Mouse (Mus musculus): ENCODE measurements around the gene Pianp. TPM values are rescaled to one million over a fixed set of nuclear protein-coding genes. Genes with fewer than 3 reads are reported as not detected.
"Not testable (repeated sequence)": the region's sequence is repeated elsewhere in the genome, so short reads cannot be mapped to it uniquely, and the experiment has no call there.

Gene Pianp
- polyA plus RNA-seq, 1 experiment from 2014 or later: 1.9 TPM

- 0% methylated on average over 3 of the region's 3 CpGs for WGBS
These were observed 12.5 kb downstream of the Pianp start, which contains the start of gene Zfp384 for GRCm38 (mm10) chr6:125009129-125009180. Gene Zfp384, plus strand, starts transcription at chr6:125009145.

GRCm38 (mm10) chr6:125009181-125010073 is 12.9 kb downstream of the Pianp start:
- under 1% methylated on average over 46 of the region's 78 CpGs for WGBS
- Histone ChIP-seq H3K36me3 (replicated peaks; ENCODE audit: control insufficient read depth, insufficient read depth, low read depth, low read length) (no peaks in the 10 kb centered on the region; the same call in none of the 2 replicates), H3K9ac (replicated peaks; ENCODE audit: low read length) (peak overlapping the region; percentile 95), H3K27me3 (ENCODE audit: control insufficient read depth, insufficient read depth, low read length) (no peaks in the 10 kb centered on the region), H3K4me2 (ENCODE audit: low read depth, low read length) (peak overlapping the region; percentile 70), H3K27ac (replicated peaks; ENCODE audit: low read depth, low read length) (peak overlapping the region; percentile 97), H3K4me1 (ENCODE audit: control insufficient read depth, insufficient read depth, low read length) (no peaks in the 10 kb centered on the region; the same call in 1 of the 2 replicates), H3K9me3 (replicated peaks; ENCODE audit: control insufficient read depth, low read length) (no peaks in the 10 kb centered on the region), H3K4me3 (ENCODE audit: low read depth, low read length) (peak overlapping the region; percentile 76)
- peak; percentile 89 for DNase-seq (ENCODE audit: low spot score)
- peak; percentile 83 for ATAC-seq (replicated peaks; ENCODE audit: insufficient number of reproducible peaks, low FRiP score, low TSS enrichment, low read depth)

More at GRCm38 (mm10) chr6:125009129-125009180, 12.5 kb downstream of the Pianp start, which contains the start of gene Zfp384:
- Histone ChIP-seq H3K9me3 (replicated peaks; ENCODE audit: control insufficient read depth, low read length) (no peaks in the 10 kb centered on the region), H3K9ac (replicated peaks; ENCODE audit: low read length) (peak within 1 kb of the TSS; percentile 95), H3K4me2 (ENCODE audit: low read depth, low read length) (peak within 1 kb of the TSS; percentile 70), H3K4me1 (ENCODE audit: control insufficient read depth, insufficient read depth, low read length) (no peaks in the 10 kb centered on the region; the same call in 1 of the 2 replicates), H3K36me3 (replicated peaks; ENCODE audit: control insufficient read depth, insufficient read depth, low read depth, low read length) (no peaks in the 10 kb centered on the region; the same call in none of the 2 replicates), H3K27ac (replicated peaks; ENCODE audit: low read depth, low read length) (peak within 1 kb of the TSS; percentile 97), H3K27me3 (ENCODE audit: control insufficient read depth, insufficient read depth, low read length) (no peaks in the 10 kb centered on the region), H3K4me3 (ENCODE audit: low read depth, low read length) (peak within 1 kb of the TSS; percentile 76)
- ATAC-seq (replicated peaks; ENCODE audit: insufficient number of reproducible peaks, low FRiP score, low TSS enrichment, low read depth): no peak
- DNase-seq (ENCODE audit: low spot score): no peak

- Histone ChIP-seq H3K4me3 (ENCODE audit: low read depth, low read length) (no peak overlapping the region), H3K4me2 (ENCODE audit: low read depth, low read length) (no peak overlapping the region), H3K27me3 (ENCODE audit: control insufficient read depth, insufficient read depth, low read length) (no peaks in the 10 kb centered on the region), H3K9me3 (replicated peaks; ENCODE audit: control insufficient read depth, low read length) (no peaks in the 10 kb centered on the region), H3K9ac (replicated peaks; ENCODE audit: low read length) (no peak overlapping the region), H3K27ac (replicated peaks; ENCODE audit: low read depth, low read length) (no peak overlapping the region), H3K36me3 (replicated peaks; ENCODE audit: control insufficient read depth, insufficient read depth, low read depth, low read length) (no peaks in the 10 kb centered on the region; the same call in 1 of the 2 replicates), H3K4me1 (ENCODE audit: control insufficient read depth, insufficient read depth, low read length) (no peaks in the 10 kb centered on the region)
- DNase-seq (ENCODE audit: low spot score) (no peak), ATAC-seq (replicated peaks; ENCODE audit: insufficient number of reproducible peaks, low FRiP score, low TSS enrichment, low read depth) (no peak)
- WGBS: 89% methylated on average over 3 of the region's 3 CpGs
These were observed 21.2 kb downstream of the Pianp start for GRCm38 (mm10) chr6:125017682-125018081.

- H3K36me3 ChIP-seq (replicated peaks; ENCODE audit: control insufficient read depth, insufficient read depth, low read depth, low read length); H3K4me3 ChIP-seq (ENCODE audit: low read depth, low read length); H3K4me1 ChIP-seq (ENCODE audit: control insufficient read depth, insufficient read depth, low read length); H3K9ac ChIP-seq (replicated peaks; ENCODE audit: low read length); H3K27ac ChIP-seq (replicated peaks; ENCODE audit: low read depth, low read length); H3K9me3 ChIP-seq (replicated peaks; ENCODE audit: control insufficient read depth, low read length); H3K27me3 ChIP-seq (ENCODE audit: control insufficient read depth, insufficient read depth, low read length); H3K4me2 ChIP-seq (ENCODE audit: low read depth, low read length): not testable (repeated sequence)
- WGBS: 31% methylated on average over 7 of the region's 9 CpGs
- DNase-seq (ENCODE audit: low spot score) (peak; percentile 69), ATAC-seq (replicated peaks; ENCODE audit: insufficient number of reproducible peaks, low FRiP score, low TSS enrichment, low read depth) (0 out of 2 replicates have a peak, but pooled peaks have one; percentile 47)
These were observed 34.0 kb downstream of the Pianp start for GRCm38 (mm10) chr6:125030532-125030931.

GRCm38 (mm10) chr6:125031604-125032003 is 35.1 kb downstream of the Pianp start:
- Histone ChIP-seq H3K36me3 (replicated peaks; ENCODE audit: control insufficient read depth, insufficient read depth, low read depth, low read length) (peaks cover 5% of the 10 kb centered on the region), H3K9ac (replicated peaks; ENCODE audit: low read length) (no peak overlapping the region), H3K27me3 (ENCODE audit: control insufficient read depth, insufficient read depth, low read length) (no peaks in the 10 kb centered on the region), H3K4me2 (ENCODE audit: low read depth, low read length) (no peak overlapping the region), H3K4me3 (ENCODE audit: low read depth, low read length) (no peak overlapping the region), H3K4me1 (ENCODE audit: control insufficient read depth, insufficient read depth, low read length) (no peaks in the 10 kb centered on the region), H3K9me3 (replicated peaks; ENCODE audit: control insufficient read depth, low read length) (no peaks in the 10 kb centered on the region), H3K27ac (replicated peaks; ENCODE audit: low read depth, low read length) (no peak overlapping the region)
- WGBS: 93% methylated on average over 16 of the region's 16 CpGs
- ATAC-seq (replicated peaks; ENCODE audit: insufficient number of reproducible peaks, low FRiP score, low TSS enrichment, low read depth) (peak; percentile 37; the same call in 1 of the 2 replicates), DNase-seq (ENCODE audit: low spot score) (no peak)

GRCm38 (mm10) chr6:125038666-125039065 is 42.2 kb downstream of the Pianp start:
- ATAC-seq (replicated peaks; ENCODE audit: insufficient number of reproducible peaks, low FRiP score, low TSS enrichment, low read depth): no peak
- Histone ChIP-seq H3K4me1 (ENCODE audit: control insufficient read depth, insufficient read depth, low read length) (no peaks in the 10 kb centered on the region), H3K4me3 (ENCODE audit: low read depth, low read length) (no peak overlapping the region), H3K9me3 (replicated peaks; ENCODE audit: control insufficient read depth, low read length) (no peaks in the 10 kb centered on the region), H3K27me3 (ENCODE audit: control insufficient read depth, insufficient read depth, low read length) (no peaks in the 10 kb centered on the region), H3K4me2 (ENCODE audit: low read depth, low read length) (peak overlapping the region; percentile 19; the same call in 1 of the 2 replicates), H3K36me3 (replicated peaks; ENCODE audit: control insufficient read depth, insufficient read depth, low read depth, low read length) (peaks cover 2% of the 10 kb centered on the region; the same call in 1 of the 2 replicates), H3K27ac (replicated peaks; ENCODE audit: low read depth, low read length) (0 out of 2 replicates have a peak overlapping the region, but pooled peaks have one; percentile 29), H3K9ac (replicated peaks; ENCODE audit: low read length) (peak overlapping the region; percentile 52)
- DNase-seq (ENCODE audit: low spot score): no peak
- WGBS: 97% methylated on average over 4 of the region's 4 CpGs

- Histone ChIP-seq H3K4me2 (ENCODE audit: low read depth, low read length) (peak overlapping the region; percentile 19; the same call in 1 of the 2 replicates), H3K4me1 (ENCODE audit: control insufficient read depth, insufficient read depth, low read length) (no peaks in the 10 kb centered on the region), H3K27ac (replicated peaks; ENCODE audit: low read depth, low read length) (0 out of 2 replicates have a peak overlapping the region, but pooled peaks have one; percentile 29), H3K36me3 (replicated peaks; ENCODE audit: control insufficient read depth, insufficient read depth, low read depth, low read length) (peaks cover 2% of the 10 kb centered on the region; the same call in 1 of the 2 replicates), H3K9ac (replicated peaks; ENCODE audit: low read length) (peak overlapping the region; percentile 52), H3K4me3 (ENCODE audit: low read depth, low read length) (no peak overlapping the region; the same call in 1 of the 2 replicates), H3K27me3 (ENCODE audit: control insufficient read depth, insufficient read depth, low read length) (no peaks in the 10 kb centered on the region), H3K9me3 (replicated peaks; ENCODE audit: control insufficient read depth, low read length) (no peaks in the 10 kb centered on the region)
- WGBS: 5% methylated on average over 8 of the region's 8 CpGs
- 0 out of 2 replicates have a peak, but pooled peaks have one; percentile 16 for ATAC-seq (replicated peaks; ENCODE audit: insufficient number of reproducible peaks, low FRiP score, low TSS enrichment, low read depth)
- DNase-seq (ENCODE audit: low spot score): no peak
These were observed 42.6 kb downstream of the Pianp start for GRCm38 (mm10) chr6:125039131-125039530.

GRCm38 (mm10) chr6:125039533-125040153 is 43.1 kb downstream of the Pianp start, which contains the start of gene Ing4:
Gene Ing4, plus strand, starts transcription at chr6:125039760.
- Histone ChIP-seq H3K36me3 (replicated peaks; ENCODE audit: control insufficient read depth, insufficient read depth, low read depth, low read length) (peaks cover 7% of the 10 kb centered on the region; the same call in 1 of the 2 replicates), H3K27ac (replicated peaks; ENCODE audit: low read depth, low read length) (peak within 1 kb of the TSS; percentile 32)

More at GRCm38 (mm10) chr6:125039533-125040153, 43.1 kb downstream of the Pianp start, which contains the start of gene Ing4:
- Histone ChIP-seq H3K9me3 (replicated peaks; ENCODE audit: control insufficient read depth, low read length) (no peaks in the 10 kb centered on the region), H3K4me3 (ENCODE audit: low read depth, low read length) (peak within 1 kb of the TSS; percentile 77), H3K27me3 (ENCODE audit: control insufficient read depth, insufficient read depth, low read length) (no peaks in the 10 kb centered on the region), H3K9ac (replicated peaks; ENCODE audit: low read length) (peak within 1 kb of the TSS; percentile 74), H3K4me1 (ENCODE audit: control insufficient read depth, insufficient read depth, low read length) (no peaks in the 10 kb centered on the region), H3K4me2 (ENCODE audit: low read depth, low read length) (peak within 1 kb of the TSS; percentile 46)
- ATAC-seq (replicated peaks; ENCODE audit: insufficient number of reproducible peaks, low FRiP score, low TSS enrichment, low read depth): peak; percentile 89
- DNase-seq (ENCODE audit: low spot score): peak; percentile 98
- under 1% methylated on average over 26 of the region's 26 CpGs for WGBS
